Mouse (Mus musculus) brain, embryonic 14.5 days (tissue): ENCODE results near the gene Zfp280b. TPM values are rescaled to one million over a fixed set of nuclear protein-coding genes. Genes with fewer than 3 reads are reported as not detected.
A peak's percentile ranks its signal among the peaks of the same experiment; 100 is the strongest.

Experiments used
- DNase-seq: peaks from one replicate; pipeline ENCODE4 v3.0.0-alpha.2; 2011; ENCODE audit warnings: low read depth
- CTCF ChIP-seq: fragments of 200-500 bp; IDR thresholded peaks from 2 replicates; pipeline ENCODE4 v1.5.1; 2012; ENCODE audit warnings: inconsistent platforms, mild to moderate bottlenecking, moderate library complexity, borderline replicate concordance; ENCODE audit not compliant: insufficient read depth, insufficient read length; ENCODE audit errors: extremely low read depth
- POLR2A ChIP-seq: fragments of 200-500 bp; IDR thresholded peaks from 2 replicates; pipeline ENCODE4 v1.6.1; 2012; ENCODE audit warnings: mild to moderate bottlenecking, inconsistent platforms, borderline replicate concordance; ENCODE audit not compliant: poor library complexity, insufficient read depth, insufficient read length, severe bottlenecking; ENCODE audit errors: extremely low read depth
- polyA plus RNA-seq: library from polyadenylated mRNA; depleted of rRNA; stranded (reverse); fragments of >200 nt; gene quantifications from 2 replicates; pipeline ENCODE4 v1.2.3, GENCODE M21; 2012; rRNA removed

Gene Zfp280b
- polyA plus RNA-seq: 10.8 and 12.3 TPM in 2 replicates

DNA sequence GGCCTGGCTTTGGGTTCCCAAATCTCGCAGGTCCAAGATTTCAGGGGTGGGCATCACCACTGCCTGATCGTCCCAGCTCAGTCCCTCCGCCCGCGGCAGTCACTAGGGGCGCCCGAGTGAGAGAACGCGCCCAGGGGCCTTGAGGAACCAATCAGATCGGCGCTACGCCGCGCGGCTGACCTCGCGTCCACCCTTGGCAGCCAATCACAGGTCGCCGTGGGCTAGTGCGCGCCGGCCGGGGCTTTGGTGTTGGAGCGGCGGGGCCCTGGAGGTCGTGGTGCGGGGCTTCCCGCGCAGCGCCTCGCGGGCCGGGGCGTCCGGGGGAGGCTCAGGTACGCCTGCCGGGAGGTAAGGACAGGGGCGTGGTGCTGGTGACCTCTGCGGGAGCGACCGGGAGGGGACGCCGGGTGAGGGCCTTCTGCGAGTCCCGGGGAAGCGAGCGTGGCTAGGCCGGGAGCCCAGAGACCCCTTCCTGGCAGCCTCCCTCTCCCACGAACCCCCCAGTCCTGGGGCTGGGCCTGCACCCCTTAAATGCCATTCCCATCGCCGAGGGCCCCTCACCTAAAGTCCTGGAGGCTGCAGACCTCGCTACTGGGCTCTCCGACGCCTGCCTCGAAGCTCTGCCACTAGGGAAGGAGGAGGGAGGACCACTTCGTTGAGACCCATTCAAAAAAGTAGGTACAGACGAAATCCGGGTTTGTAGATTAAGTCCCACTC is at the start of gene Zfp280b:
TSS of gene Zfp280b (plus strand) at position 249 of the 717 bp plus-strand sequence.
- peak; percentile 71 for TF ChIP-seq CTCF
- TF ChIP-seq POLR2A: peak; percentile 82; the same call in 1 of the 2 replicates
- DNase-seq: peak; percentile 98

DNA sequence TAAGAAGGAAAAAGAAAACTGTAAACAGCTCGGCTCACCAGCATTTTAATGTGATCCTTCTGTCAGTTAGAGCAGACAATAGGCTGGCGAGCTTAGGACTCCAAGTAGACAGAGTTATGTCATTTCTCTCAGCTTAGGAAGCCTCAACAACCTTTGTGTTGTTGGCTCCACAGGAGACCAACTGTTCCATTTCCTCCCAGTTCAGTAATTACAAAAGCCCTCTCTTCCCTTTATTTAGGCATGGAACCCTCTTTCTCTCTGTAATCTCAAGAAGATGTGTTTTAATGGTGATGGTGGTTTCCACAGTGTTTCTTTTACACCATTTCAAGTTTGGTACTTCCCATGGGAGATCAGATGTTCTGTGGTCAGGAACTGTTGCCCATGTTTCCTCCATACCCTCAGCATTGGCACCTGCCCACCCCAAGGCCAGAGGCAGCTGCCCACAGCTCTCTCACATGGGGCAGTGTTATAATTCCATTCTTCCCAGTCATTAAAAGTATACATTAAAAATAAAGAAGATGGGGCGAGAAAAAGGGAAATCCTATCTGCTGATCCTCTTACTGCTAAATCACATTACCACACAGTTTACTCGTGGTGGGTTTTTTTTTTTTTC is 41.9 kb upstream of the Zfp280b start:
- TF ChIP-seq POLR2A (no peak), CTCF (no peak)

DNA sequence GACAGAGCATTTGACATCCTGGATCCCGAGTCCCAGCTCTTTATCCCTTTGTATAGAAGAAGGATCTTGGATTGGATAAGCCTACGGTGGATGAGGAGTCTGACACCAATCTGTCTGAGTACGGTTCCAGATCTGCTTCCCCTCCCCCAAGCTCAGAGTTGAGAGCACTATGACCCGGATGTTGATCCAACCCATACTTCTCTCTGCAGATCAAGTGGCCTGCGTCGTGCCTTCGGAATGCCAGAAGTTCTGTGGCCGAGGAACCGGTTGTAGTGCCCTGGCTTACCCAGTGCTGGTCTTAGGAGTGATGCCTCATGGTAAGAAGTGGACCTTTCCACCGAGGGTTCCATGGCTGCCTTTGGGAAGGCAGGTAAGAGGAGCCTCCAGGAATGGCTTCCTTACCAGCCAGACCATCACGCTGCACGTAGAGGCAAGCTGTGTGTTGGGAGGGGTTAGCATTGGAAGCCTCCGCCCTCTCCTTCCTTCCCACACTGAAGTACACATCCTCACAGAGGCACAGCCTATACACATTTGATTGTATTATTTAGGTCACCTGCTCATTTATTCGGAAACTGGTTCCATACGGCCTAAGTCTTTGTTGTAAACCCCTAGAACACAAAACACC is 38.7 kb upstream of the Zfp280b start:
- TF ChIP-seq POLR2A (no peak), CTCF (no peak)
- DNase-seq: no peak

More for the DNA sequence above, 41.9 kb upstream of the Zfp280b start:
- no peak for DNase-seq

DNA sequence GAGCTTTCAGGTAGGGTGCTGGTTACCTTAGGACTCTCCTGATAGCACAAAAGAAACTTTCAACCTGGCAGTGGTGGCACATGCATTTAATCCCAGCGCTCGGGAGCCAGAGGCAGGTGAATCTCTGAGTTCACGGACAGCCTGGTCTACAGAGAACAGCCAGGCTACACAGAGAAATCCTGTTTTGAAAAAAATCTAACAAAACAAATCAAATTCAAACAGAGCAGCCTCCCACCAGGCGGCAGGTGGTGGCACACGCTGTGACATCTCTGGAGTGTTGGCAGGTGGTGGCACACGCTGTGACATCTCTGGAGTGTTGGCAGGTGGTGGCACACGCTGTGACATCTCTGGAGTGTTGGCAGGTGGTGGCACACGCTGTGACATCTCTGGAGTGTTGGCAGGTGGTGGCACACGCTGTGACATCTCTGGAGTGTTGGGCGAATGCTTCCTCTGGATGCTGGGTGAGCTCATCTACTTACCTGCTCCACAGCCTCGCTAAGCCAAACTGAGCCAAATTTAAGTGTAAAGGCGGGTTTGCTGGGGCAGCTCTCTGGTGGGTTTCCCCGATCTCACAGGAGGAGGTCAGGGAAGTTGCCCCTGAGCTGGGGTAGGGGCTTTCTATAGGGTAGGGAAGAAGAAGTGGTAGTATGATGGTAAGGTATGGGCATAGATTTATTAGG is 37.8 kb upstream of the Zfp280b start:
- DNase-seq: peak; percentile 77

DNA sequence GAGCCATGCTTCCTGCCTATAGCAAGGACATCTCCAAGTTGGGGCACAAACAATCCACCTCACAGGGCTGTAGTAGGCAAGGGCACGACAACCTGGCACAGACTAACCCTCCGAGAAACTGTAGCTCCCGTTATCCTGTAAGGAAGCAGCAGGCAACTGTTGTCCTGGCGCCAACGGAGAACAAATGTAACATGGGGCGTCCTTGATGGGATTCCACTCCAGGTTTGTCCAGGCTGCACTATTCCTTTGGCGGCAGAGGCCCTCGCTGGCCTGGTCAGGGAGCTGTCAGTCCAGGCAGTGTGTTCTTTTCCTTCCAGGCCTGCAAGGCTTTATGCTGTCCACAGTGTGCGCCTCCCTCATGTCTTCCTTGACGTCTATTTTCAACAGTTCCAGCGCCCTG is 37.0 kb upstream of the Zfp280b start:
- no peak for TF ChIP-seq CTCF
- TF ChIP-seq POLR2A: no peak

DNA sequence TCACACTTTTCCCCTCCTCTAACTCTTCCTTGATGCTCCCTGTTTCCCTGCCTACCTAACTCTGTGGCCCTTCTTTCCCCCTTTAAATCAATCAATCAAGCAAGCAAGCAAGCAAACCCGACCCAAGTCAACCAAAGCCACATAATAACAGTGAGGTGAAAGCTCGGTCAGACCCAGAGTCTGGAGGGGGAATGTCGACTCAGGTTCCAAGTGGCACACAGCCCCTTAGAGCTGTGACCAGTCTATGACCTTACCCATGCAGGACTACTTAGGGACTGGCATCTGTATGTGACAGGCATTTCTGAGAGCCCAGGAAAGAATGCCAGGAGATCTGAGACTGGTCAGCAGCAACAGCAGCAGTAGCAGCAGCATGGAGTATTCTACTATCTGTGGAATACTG is 36.1 kb upstream of the Zfp280b start:
- TF ChIP-seq POLR2A (no peak), CTCF (no peak)
- no peak for DNase-seq

More for the DNA sequence above, 37.0 kb upstream of the Zfp280b start:
- DNase-seq: no peak

DNA sequence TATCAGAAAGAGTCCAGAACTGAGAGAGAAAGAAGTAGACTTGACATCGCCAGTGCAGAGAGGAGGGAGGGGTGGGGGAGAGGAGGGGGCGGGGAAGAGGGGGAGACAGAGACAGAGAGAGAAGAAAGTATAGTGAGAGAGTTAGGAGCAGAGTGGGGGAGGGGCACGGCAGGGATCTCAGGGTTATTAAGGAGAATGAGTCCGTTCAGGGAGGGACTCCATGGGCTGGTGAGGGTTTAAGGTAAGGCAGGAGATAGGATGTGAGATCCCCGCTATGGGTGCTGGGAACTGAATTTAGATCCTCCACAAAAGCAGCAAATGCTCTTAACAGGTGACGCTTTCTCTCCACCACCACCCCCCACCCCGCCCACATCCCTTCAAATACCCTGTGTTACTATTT is 31.3 kb upstream of the Zfp280b start:
- no peak for DNase-seq
- TF ChIP-seq POLR2A (no peak), CTCF (no peak)

DNA sequence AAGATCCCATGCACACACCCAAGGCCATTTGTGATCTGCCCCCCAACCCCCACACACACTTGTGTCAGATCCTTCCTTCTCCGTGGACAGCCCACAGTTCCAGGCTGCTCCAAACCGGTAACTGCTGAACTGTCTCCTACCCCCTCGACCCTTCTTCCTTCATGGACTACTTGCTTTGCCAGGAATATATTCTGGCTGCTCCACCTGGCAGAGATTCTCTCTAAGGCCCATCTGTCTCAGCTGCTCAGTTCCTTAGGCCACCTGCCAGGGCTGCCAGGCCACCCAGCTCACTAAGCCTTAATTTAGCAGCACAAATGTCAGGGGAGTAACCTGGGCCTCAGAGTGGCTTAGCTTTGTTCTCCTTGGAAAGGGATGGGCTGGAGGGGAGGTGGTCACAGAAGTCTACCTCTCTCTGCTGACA is 30.3 kb upstream of the Zfp280b start:
- DNase-seq: peak; percentile 74
- TF ChIP-seq POLR2A (no peak), CTCF (no peak)

DNA sequence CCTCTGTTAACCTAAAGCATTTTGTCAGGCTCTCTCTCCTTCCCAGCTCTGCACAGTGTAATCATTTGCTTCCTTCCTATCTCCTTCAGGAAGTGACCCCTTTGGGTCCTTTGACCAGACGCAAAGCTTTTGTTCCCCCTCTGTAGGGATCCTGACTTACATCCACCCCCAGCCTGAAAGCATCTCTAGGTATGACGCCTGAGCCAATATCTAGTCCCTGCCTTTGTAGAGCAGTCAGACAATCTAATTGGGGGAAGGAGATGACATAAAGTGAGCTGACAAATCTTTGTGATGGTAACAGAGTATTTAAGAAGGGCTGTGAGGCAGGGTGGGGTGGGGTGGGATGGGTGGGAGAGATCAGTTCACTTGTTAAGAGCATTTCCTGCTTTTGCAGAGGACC is 29.8 kb upstream of the Zfp280b start:
- peak; percentile 4 for DNase-seq
- TF ChIP-seq POLR2A: no peak
- no peak for TF ChIP-seq CTCF

DNA sequence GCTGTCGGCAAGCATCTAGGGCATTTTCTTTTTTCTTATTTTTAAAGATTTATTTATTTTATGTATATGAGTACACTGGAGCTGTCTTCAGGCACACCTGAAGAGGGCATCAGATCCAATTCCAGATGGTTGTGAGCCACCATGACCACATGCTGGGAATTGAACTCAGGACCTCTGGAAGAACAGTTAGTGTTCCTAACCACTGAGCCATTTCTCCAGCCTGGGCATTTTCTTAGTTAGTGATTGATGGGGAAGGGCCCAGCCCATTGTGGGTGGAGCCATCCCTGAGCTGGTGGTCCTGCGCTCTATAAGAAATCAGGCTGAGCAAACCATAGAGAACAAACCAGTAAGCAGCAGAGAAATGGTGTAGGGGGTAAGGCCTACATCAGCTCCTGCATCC is 29.2 kb upstream of the Zfp280b start:
- TF ChIP-seq CTCF (no peak), POLR2A (no peak)
- DNase-seq: no peak

DNA sequence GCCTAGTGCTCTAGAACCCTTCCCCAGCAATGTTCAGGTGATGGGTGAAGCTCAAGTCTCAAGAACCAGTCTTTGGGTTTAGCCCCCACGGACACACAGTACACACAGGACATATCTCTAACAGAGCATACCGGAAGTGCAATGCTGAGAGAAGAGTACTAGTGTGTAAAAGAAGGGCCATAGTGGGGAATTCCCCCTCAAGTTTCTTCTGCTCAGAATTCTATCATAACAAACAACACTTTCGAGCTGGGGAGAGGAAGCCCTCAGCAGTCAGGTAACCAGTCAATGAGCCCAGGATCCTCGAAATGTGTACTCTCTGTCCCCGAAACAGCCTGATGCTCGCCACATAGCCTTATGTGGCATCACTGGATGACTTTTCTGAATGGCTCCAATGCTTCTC is 26.1 kb upstream of the Zfp280b start:
- DNase-seq: no peak
- TF ChIP-seq CTCF (no peak), POLR2A (no peak)
